Mouse (Mus musculus) naive thymus-derived CD4-positive, alpha-beta T cell, adult 2 months (primary cell): ENCODE measurements around the gene Zfp568.

Experiments
- DNase-seq: peaks from one replicate; pipeline ENCODE4 v3.0.0-alpha.2; 2011; ENCODE audit warnings: low read depth

Zfp568 gene

GRCm38 (mm10) chr7:29989031-29989430 lies 5.3 kb downstream of the Zfp568 start:
- no peak for DNase-seq

GRCm38 (mm10) chr7:29992698-29993097 lies 8.9 kb downstream of the Zfp568 start:
- DNase-seq = no peak

GRCm38 (mm10) chr7:29993340-29993739 lies 9.6 kb downstream of the Zfp568 start:
- no peak for DNase-seq

GRCm38 (mm10) chr7:29995134-29995533 lies 11.4 kb downstream of the Zfp568 start:
- DNase-seq = no peak

- DNase-seq = no peak
Measured at GRCm38 (mm10) chr7:30000601-30001000, 16.8 kb downstream of the Zfp568 start.

GRCm38 (mm10) chr7:30007601-30008000 lies 23.8 kb downstream of the Zfp568 start:
- DNase-seq = no peak

- no peak for DNase-seq
Measured at GRCm38 (mm10) chr7:30008020-30008690, 24.4 kb downstream of the Zfp568 start.

GRCm38 (mm10) chr7:30009321-30010085 lies 25.7 kb downstream of the Zfp568 start:
- no peak for DNase-seq

- DNase-seq = no peak
Measured at GRCm38 (mm10) chr7:30010551-30011195, 26.9 kb downstream of the Zfp568 start.

- peak; percentile 72 for DNase-seq
Measured at GRCm38 (mm10) chr7:30012956-30013363, 29.2 kb downstream of the Zfp568 start.

- DNase-seq = no peak
Measured at GRCm38 (mm10) chr7:30017226-30017625, 33.5 kb downstream of the Zfp568 start.

- DNase-seq = no peak
Measured at GRCm38 (mm10) chr7:30019543-30019942, 35.8 kb downstream of the Zfp568 start.

GRCm38 (mm10) chr7:30023324-30023723 lies 39.6 kb downstream of the Zfp568 start:
- DNase-seq = no peak

GRCm38 (mm10) chr7:30023800-30024199 lies 40.0 kb downstream of the Zfp568 start:
- no peak for DNase-seq

- DNase-seq = peak; percentile 20
Measured at GRCm38 (mm10) chr7:30025358-30025757, 41.6 kb downstream of the Zfp568 start.

GRCm38 (mm10) chr7:30027331-30027730 lies 43.6 kb downstream of the Zfp568 start:
- DNase-seq = no peak

- DNase-seq = no peak
Measured at GRCm38 (mm10) chr7:30028572-30028971, 44.8 kb downstream of the Zfp568 start.

- no peak for DNase-seq
Measured at GRCm38 (mm10) chr7:30030677-30031076, 46.9 kb downstream of the Zfp568 start.

GRCm38 (mm10) chr7:30031379-30031778 lies 47.6 kb downstream of the Zfp568 start:
- DNase-seq = no peak

- DNase-seq = no peak
Measured at GRCm38 (mm10) chr7:30034331-30034730, 50.6 kb downstream of the Zfp568 start.

- DNase-seq = peak; percentile 22
Measured at GRCm38 (mm10) chr7:30044354-30044753, 60.6 kb downstream of the Zfp568 start.

GRCm38 (mm10) chr7:30048126-30048525 lies 64.4 kb downstream of the Zfp568 start:
- no peak for DNase-seq
